Mouse (Mus musculus) heart, postnatal 25 days (tissue): ENCODE results near the gene Lyve1. TPM values are rescaled to one million over a fixed set of nuclear protein-coding genes. Genes with fewer than 3 reads are reported as not detected.
A peak's percentile ranks its signal among the peaks of the same experiment; 100 is the strongest.

ENCODE experiments used
- DNase-seq: peaks from one replicate; pipeline ENCODE4 v3.0.0; 2022; ENCODE audit warnings: low spot score
- intact Hi-C: fragments of 180-260 bp; cut with DNase I; formaldehyde crosslinking; loops from one replicate; pipeline ENCODE4 v1.15.1; 2025
- microRNA-seq: library from miRNA; unstranded; fragments of <30 nt; microRNA quantifications from one replicate; pipeline ENCODE4 v1.2.0, GENCODE M21; 2022
- total RNA-seq, 2 experiments: library from RNA; stranded (reverse); gene quantifications; 2 replicates each; pipeline ENCODE4 v1.2.3; 2021

Lyve1 gene
- total RNA-seq, 2 experiments from 2014 or later: 21.8 to 22.0 TPM

DNA sequence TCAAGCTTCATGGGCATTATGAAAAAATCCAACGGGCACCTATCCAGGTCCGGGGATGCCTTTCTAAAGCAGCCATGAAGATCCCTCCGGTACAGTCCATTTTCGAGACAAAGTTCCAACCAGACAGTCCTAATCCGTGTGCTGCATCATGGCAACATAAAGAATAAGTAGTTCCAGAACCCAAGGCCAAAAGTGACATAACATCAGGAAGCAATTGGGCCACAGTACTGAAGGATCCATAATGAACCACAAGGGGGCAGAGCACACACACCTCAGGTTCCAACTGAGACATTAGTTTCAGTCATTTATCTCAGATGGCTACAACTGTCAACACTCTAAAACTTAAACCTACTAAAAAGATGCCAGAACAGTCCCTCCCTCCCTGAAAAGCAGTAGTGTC is 47.0 kb downstream of the Lyve1 start:
- intact Hi-C loops: loop anchor here (2.0 kb wide), 1 partner anchor 115 kb away; no protein-coding TSS in a partner anchor
- no peak for DNase-seq

DNA sequence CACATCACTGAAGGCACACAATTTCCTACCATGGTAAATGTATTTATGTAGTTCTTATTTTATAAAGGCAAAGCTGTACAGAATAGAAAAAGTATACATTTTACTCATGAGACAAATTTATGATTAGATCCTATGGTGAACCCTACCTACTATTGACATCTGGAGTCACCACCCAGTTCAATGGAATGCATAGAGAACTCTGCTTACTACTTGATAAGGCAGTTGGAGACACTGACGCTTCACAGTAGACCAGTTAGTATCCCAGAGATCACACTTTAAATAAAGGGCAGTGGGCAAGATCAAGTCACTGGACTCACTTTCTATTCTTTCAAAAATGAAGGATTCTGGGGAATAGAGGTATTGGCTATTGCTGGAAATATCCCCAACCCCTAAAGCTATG is 49.1 kb downstream of the Lyve1 start:
- no peak for DNase-seq
- intact Hi-C loops: no loop called here

DNA sequence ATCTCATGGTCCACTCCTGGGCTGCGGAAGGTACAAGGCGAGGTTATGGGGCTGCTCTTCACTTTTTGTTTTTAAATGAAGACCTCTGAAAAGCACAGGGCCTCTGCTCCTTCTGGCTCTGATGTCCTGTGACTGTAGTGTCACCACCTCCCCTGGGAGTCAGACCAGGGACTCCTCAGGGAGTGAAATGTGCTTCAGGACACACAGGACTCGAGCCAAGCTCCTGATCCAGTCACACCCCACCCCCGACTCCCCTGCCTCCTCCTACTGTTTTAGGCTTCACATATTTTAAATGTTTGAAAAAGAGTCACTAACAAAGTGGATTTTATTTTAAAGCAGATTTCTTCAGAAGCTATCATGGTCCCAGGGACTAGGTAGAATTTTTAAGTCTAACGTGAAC is 51.5 kb downstream of the Lyve1 start:
- intact Hi-C loops: no loop called here
- no peak for DNase-seq

DNA sequence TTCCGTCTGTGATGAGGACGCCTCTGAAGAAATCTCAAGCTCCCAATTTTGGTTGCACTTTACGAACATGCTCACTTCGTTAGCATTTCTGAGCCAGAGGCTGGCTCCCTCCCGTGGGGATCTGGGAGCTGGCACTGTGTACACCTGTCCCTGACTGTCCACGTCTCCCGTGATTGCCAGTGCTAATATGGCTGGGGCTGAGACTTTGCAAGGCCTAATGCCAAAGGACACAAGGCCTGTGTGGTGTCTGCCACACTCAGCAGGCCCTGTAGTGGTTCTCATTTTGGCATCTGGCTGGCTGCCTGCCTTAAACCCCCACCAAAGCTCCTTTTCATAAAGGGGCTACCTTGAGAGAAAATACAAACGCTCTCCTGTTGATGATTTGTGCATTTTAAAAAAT is 52.0 kb downstream of the Lyve1 start:
- no peak for DNase-seq
- intact Hi-C loops: no loop called here

DNA sequence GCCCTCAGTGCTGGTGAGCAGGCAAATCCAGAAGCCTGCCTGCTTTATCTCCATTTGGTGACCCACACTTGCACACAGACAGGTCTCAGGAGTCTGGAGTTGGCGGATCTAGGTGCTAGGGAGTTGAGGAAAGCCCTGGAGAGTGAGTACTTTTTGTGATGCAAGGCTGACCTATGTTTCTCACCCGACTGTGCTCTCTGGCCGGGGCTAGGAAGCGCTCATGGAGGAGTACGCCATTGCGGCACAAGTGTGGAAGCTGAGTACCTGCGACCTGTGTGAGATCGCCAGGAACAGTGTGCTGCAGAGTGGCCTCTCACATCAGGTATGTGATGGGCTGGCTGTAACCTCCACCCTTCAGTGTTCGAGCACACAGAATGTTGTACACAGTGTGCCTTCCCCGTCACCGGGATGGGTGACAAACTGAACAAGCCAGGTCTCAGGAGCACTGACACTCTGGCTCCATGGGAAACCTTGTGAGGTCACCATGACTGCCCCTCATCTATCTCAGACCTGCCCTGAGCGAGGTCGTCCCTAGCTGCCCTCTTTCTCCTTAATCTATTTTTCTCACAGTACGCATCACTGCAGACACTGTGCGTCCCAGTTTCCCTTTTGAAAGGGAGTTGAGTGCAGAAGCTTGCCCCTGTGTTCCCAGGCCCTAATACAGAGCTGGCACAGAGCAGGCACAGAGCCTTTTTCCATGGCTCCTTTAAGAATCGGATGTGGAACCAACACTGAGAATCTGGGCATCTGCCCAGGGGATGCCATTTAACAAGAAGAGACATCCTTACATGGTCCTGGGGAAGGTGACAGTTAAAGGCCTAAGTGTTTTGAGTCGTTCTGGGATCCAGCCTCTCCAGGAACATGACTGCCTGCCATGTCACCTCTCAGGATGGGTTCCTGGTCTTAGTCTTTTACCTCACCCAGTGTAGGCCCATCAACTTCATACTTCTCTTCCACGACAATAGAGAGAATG is 53.2 kb downstream of the Lyve1 start:
- no peak for DNase-seq
- intact Hi-C loops: loop anchor here (10.0 kb wide), 1 partner anchor 375 kb away; no protein-coding TSS in a partner anchor

DNA sequence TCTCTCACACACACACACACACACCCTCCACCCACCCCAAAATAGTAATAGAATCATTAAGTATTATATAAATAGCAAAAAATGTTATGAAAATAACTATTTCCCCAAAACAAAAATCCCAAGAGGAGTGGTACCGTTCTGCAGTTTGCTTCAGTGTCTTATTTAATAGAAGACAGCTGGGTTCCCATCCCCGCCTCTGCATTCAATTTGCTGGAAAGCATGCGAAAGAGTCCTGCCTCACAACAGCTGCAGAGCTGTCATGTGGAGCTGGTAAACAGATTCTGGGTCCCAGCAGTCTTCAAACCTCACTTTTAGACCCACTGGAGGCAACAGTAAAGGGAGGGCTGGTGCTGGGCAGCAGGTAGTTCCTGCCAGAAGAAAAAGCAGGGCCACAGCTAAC is 54.1 kb downstream of the Lyve1 start:
- intact Hi-C loops: loop anchor here (10.0 kb wide), 1 partner anchor 374 kb away; no protein-coding TSS in a partner anchor
- DNase-seq: no peak

DNA sequence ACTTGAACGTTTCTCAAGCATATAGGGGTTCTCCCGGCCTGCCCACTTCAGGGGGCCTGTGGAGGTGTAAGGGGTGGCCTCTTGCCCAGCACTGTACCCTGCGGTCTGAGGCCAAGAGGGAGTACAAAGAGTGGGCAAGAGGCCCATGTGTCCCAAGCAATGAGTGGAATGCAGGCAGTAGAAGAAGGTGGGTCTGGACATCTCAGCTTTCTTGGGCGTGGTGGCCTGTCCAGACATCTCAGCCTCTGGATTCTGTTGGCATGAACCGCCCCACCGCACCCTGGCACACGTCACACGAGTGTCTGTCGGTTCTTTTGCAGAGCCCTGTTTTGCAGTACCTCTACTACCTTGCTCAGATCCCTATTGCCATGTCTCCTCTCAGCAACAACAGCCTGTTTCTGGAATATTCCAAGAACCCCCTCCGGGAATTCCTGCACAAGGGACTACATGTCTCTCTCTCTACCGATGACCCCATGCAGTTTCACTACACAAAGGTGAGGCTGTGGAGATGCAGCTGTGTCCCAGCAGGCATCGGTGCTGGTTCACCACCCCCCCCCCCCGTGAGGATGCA is 55.5 kb downstream of the Lyve1 start:
- intact Hi-C loops: loop anchor here (10.0 kb wide), 1 partner anchor 373 kb away; no protein-coding TSS in a partner anchor
- DNase-seq: no peak

DNA sequence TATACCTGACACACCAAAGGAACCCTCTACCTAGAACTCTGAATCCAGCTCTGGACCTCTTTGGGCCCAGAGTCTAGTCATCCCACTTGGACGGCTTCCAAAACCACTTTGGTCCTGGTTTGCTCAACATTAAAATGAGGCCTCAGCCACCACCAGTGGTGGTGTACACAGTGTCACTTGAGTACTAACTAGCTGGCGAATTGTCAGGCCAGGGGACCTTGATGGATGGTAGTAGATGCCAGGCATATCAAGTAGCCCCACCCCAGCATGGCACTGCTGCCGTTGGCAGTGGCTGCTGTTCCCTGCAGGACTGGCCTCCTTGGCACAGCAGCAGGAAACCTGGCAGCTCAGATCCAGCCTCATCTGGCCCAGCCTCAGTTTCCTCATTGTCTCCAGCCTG is 58.8 kb downstream of the Lyve1 start:
- DNase-seq: no peak
- intact Hi-C loops: loop anchor here (5.0 to 10.0 kb wide), 3 partner anchors 257 to 517 kb away; no protein-coding TSS in a partner anchor

DNA sequence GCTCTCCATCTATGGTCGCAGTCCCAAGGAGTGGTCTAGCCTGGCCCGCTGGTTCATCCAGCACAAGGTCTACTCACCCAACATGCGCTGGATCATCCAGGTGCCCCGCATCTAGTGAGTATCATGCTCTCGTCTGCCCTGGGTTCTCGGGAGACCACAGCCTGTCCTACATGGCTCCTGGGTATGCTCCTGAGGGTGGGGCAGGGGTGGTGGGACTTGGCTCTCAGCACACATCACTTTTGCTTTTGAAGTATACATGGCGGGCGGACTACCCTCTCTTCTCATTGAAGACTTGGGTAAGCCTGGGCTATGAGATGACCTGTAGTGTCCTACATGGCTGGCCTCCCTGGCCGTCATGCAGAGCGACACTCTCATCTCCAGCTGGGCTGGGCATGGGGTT is 59.9 kb downstream of the Lyve1 start:
- intact Hi-C loops: loop anchor here (5.0 to 10.0 kb wide), 3 partner anchors 256 to 516 kb away; no protein-coding TSS in a partner anchor
- DNase-seq: no peak

DNA sequence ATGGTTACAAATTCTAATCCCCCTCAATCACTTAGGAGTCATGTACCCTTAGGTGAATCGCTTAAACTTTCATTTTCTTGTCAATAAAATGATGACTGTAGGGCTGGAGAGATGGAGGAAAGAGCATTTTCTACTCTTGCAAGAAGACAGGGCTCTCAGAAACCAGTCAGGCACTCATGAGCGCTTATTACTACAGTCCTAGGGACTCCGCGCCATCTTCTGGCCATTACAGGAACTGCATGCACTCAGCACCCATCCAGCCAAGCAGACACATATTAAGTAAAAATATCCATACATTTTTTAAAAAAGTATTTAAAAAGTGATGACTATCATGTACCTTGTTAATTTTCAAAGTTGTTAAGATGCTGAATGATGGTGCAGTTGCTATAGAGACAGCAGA is 62.0 kb downstream of the Lyve1 start:
- intact Hi-C loops: loop anchor here (1.0 to 10.0 kb wide), 5 partner anchors 34 to 514 kb away; no protein-coding TSS in a partner anchor

More for the DNA sequence above, 62.0 kb downstream of the Lyve1 start:
- peak; percentile 51 for DNase-seq

Small RNA genes lying within 50 kb of the gene (microRNA-seq; reads per million reads assigned to microRNA genes)
- not detected for gene Gm47282

Other genes with a start within 250 kb of the Lyve1 start
- 10 to 100 TPM; 48.7 to 49.7 TPM for gene Sbf2, start 248.3 kb downstream of the Lyve1 start, total RNA-seq
- gene Adm, start 235.6 kb downstream of the Lyve1 start, total RNA-seq: 10 to 100 TPM in 1 of 2 experiments, 1 to 10 TPM in 1; 9.6 to 13.0 TPM
- gene Ampd3, start 95.0 kb downstream of the Lyve1 start, total RNA-seq: 10 to 100 TPM; 46.0 to 46.2 TPM
- gene Rnf141, start 18.8 kb downstream of the Lyve1 start, total RNA-seq: 10 to 100 TPM; 31.9 to 41.0 TPM
- gene Mrvi1, start 119.2 kb upstream of the Lyve1 start, total RNA-seq: 10 to 100 TPM; 10.6 to 16.1 TPM
- 10 to 100 TPM; 15.2 to 19.3 TPM for gene Ctr9, start 165.7 kb upstream of the Lyve1 start, total RNA-seq
- 1,000 to 10,000 TPM in 1 of 2 experiments, 100 to 1,000 TPM in 1; 975 to 1,085 TPM for gene Eif4g2, start 219.8 kb upstream of the Lyve1 start, total RNA-seq